Mouse (Mus musculus) left cerebral cortex, adult 18-20 months (tissue): ENCODE results near the gene Cwc22. TPM values are rescaled to one million over a fixed set of nuclear protein-coding genes. Genes with fewer than 3 reads are reported as not detected.

Experiments
- DNase-seq, 2 experiments: peaks; one replicate each; pipeline ENCODE4 v3.0.0; 2021 to 2022; ENCODE audit warnings: low spot score in 2 of 2, mixed read lengths in 1 of 2
- total RNA-seq, 2 experiments: library from RNA; stranded (reverse); gene quantifications; 2 replicates each; pipeline ENCODE4 v1.2.3; 2021

The Cwc22 gene
- total RNA-seq, 2 experiments from 2014 or later = 27.3 to 29.3 TPM

GRCm38 (mm10) chr2:77925997-77926396 is 20.2 kb downstream of the Cwc22 start:
- no peak for DNase-seq

- no peak for DNase-seq
Measured at GRCm38 (mm10) chr2:77925187-77925924, 20.8 kb downstream of the Cwc22 start.

GRCm38 (mm10) chr2:77924003-77924402 is 22.2 kb downstream of the Cwc22 start:
- no peak for DNase-seq

- no peak for DNase-seq
Measured at GRCm38 (mm10) chr2:77923182-77923581, 23.0 kb downstream of the Cwc22 start.

GRCm38 (mm10) chr2:77921307-77921706 is 24.9 kb downstream of the Cwc22 start:
- DNase-seq = no peak

GRCm38 (mm10) chr2:77920621-77921020 is 25.6 kb downstream of the Cwc22 start:
- no peak for DNase-seq

GRCm38 (mm10) chr2:77918474-77918873 is 27.7 kb downstream of the Cwc22 start:
- no peak for DNase-seq

GRCm38 (mm10) chr2:77918006-77918405 is 28.2 kb downstream of the Cwc22 start:
- DNase-seq = no peak

- no peak for DNase-seq
Measured at GRCm38 (mm10) chr2:77917360-77917734, 28.8 kb downstream of the Cwc22 start.

- no peak for DNase-seq
Measured at GRCm38 (mm10) chr2:77916586-77917359, 29.4 kb downstream of the Cwc22 start.

- DNase-seq = no peak
Measured at GRCm38 (mm10) chr2:77915187-77915586, 31.0 kb downstream of the Cwc22 start.

GRCm38 (mm10) chr2:77913628-77914027 is 32.5 kb downstream of the Cwc22 start:
- DNase-seq = no peak

- no peak for DNase-seq
Measured at GRCm38 (mm10) chr2:77912197-77912596, 34.0 kb downstream of the Cwc22 start.

GRCm38 (mm10) chr2:77911452-77911851 is 34.7 kb downstream of the Cwc22 start:
- DNase-seq = no peak

- no peak for DNase-seq
Measured at GRCm38 (mm10) chr2:77910216-77910615, 36.0 kb downstream of the Cwc22 start.

- no peak for DNase-seq
Measured at GRCm38 (mm10) chr2:77907164-77907563, 39.0 kb downstream of the Cwc22 start.

GRCm38 (mm10) chr2:77905023-77905422 is 41.2 kb downstream of the Cwc22 start:
- no peak for DNase-seq

- DNase-seq = no peak
Measured at GRCm38 (mm10) chr2:77904495-77904894, 41.7 kb downstream of the Cwc22 start.

GRCm38 (mm10) chr2:77903979-77904378 is 42.2 kb downstream of the Cwc22 start:
- no peak for DNase-seq

- no peak for DNase-seq
Measured at GRCm38 (mm10) chr2:77903098-77903497, 43.1 kb downstream of the Cwc22 start.

GRCm38 (mm10) chr2:77901269-77901668 is 44.9 kb downstream of the Cwc22 start:
- no peak for DNase-seq

GRCm38 (mm10) chr2:77900741-77901140 is 45.4 kb downstream of the Cwc22 start:
- DNase-seq = no peak

GRCm38 (mm10) chr2:77900111-77900510 is 46.1 kb downstream of the Cwc22 start:
- DNase-seq = no peak
